Mouse (Mus musculus): ENCODE data around the gene Pik3c2a.
"Not testable (repeated sequence)": the region's sequence is repeated elsewhere in the genome, so short reads cannot be mapped to it uniquely, and the experiment has no call there.

The Pik3c2a gene

DNA sequence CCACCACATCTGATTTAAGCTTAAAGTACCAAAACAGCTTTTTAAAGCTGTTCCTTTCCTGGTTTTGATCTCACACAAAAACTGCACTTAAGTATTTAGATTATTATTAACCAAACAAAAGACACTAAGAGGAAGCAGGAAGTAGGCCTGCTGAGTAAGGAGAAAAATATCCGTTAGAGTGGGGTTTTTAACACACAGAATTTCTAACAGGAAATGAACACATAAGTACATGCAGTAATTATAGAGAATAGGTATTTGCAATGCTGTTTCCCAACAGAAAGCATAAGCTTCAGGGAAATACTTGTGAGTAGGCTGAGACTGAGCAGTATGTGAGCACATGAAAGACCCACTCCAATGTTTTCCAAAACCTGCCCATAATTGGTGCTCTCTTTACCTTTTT is 33.8 kb downstream of the Pik3c2a start:
- DNase-seq (ENCODE audit: extremely low read depth, insufficient read length, low spot score) = no peak

GRCm38 (mm10) chr7:116392329-116392728 is 50.9 kb downstream of the Pik3c2a start:
- no peak for DNase-seq (ENCODE audit: extremely low read depth, insufficient read length, low spot score)

DNA sequence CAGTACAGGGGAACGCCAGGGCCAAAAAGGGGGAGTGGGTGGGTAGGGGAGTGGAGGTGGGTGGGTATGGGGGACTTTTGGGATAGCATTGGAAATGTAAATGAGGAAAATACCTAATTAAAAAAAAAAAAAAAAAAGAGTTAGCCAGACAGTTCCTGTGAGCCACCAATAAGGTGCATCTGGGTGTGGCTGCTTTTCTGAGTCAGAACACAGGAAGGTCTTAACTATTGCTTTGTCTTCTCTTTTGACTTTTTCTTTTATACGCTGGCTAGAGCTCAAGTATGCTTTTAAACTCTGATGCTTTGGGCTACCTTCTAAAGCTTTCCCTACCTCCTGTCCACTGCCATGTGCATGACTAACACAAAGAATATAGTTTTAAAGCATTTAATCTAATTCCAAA is 55.9 kb downstream of the Pik3c2a start:
- DNase-seq (ENCODE audit: extremely low read depth, insufficient read length, low spot score) = not testable (repeated sequence)

DNA sequence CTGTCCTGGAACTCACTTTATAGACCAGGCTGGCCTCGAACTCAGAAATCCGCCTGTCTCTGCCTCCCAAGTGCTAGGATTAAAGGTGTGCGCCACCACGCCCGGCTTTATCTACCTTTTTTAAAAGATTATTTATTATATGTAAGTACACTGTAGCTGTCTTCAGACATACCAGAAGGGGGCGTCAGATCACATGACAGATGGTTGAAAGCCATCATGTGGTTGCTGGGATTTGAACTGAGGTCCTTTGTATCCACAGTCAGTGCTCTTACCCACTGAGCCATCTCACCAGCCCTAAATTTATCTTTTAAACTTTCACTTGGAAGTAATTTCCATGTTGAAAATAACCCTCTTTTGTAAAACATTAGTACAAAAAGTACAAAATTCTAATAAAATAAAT is 64.1 kb downstream of the Pik3c2a start:
- DNase-seq (ENCODE audit: extremely low read depth, insufficient read length, low spot score) = not testable (repeated sequence)

DNA sequence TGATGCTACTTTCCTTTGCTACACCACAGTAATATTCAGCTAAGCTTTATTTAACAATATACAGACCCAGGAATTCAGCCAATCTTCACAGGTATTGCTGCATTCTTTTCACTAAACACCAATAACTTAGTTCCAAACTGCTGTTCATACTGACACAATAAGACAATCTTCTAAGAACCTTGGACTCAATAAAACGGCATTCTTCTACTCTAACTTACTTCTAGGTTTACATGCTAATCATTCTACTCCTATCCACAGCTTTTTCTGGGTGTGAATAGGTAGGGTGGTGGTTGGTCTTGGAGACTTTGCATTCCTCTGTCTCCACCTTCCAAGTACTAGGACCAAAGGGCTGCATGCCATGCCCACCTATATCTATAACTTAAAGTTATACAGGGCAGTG is 69.0 kb downstream of the Pik3c2a start:
- DNase-seq (ENCODE audit: extremely low read depth, insufficient read length, low spot score) = no peak

GRCm38 (mm10) chr7:116336226-116336625 is 107.0 kb downstream of the Pik3c2a start:
- DNase-seq (ENCODE audit: extremely low read depth, insufficient read length, low spot score) = peak; percentile 58

- DNase-seq (ENCODE audit: extremely low read depth, insufficient read length, low spot score) = no peak
These were observed 108.1 kb downstream of the Pik3c2a start for GRCm38 (mm10) chr7:116335133-116335532.

- DNase-seq (ENCODE audit: extremely low read depth, insufficient read length, low spot score) = no peak
These were observed 108.6 kb downstream of the Pik3c2a start for GRCm38 (mm10) chr7:116334669-116335038.

- peak; percentile 92 for DNase-seq (ENCODE audit: extremely low read depth, insufficient read length, low spot score)
These were observed 109.3 kb downstream of the Pik3c2a start, which contains the start of gene Rps13 for GRCm38 (mm10) chr7:116333713-116334668. TSS of gene Rps13 (minus strand) at chr7:116334195.

- no peak for DNase-seq (ENCODE audit: extremely low read depth, insufficient read length, low spot score)
These were observed 112.0 kb downstream of the Pik3c2a start for GRCm38 (mm10) chr7:116331246-116331645.

DNA sequence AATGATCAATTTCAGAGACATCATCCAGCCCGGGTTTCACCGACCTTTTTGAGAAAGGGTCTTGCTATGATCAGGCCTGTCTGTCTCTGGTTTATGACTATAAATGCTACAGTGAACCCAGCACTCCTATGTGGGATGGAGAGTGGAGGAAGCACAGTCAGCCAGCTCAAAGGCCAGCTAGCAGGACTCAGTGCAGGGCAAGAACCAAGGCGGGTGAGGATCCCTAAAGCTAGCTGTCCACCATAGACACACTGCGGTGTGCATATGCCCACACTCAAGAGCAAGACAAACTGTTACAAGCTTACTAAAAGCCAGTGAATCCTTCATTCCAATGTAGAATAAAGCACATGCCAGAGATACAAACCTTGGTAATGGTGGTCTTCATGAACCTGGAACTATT is 113.4 kb downstream of the Pik3c2a start:
- no peak for DNase-seq (ENCODE audit: extremely low read depth, insufficient read length, low spot score)

GRCm38 (mm10) chr7:116328777-116329176 is 114.5 kb downstream of the Pik3c2a start:
- no peak for DNase-seq (ENCODE audit: extremely low read depth, insufficient read length, low spot score)

- no peak for DNase-seq (ENCODE audit: extremely low read depth, insufficient read length, low spot score)
These were observed 115.3 kb downstream of the Pik3c2a start for GRCm38 (mm10) chr7:116327901-116328300.

DNA sequence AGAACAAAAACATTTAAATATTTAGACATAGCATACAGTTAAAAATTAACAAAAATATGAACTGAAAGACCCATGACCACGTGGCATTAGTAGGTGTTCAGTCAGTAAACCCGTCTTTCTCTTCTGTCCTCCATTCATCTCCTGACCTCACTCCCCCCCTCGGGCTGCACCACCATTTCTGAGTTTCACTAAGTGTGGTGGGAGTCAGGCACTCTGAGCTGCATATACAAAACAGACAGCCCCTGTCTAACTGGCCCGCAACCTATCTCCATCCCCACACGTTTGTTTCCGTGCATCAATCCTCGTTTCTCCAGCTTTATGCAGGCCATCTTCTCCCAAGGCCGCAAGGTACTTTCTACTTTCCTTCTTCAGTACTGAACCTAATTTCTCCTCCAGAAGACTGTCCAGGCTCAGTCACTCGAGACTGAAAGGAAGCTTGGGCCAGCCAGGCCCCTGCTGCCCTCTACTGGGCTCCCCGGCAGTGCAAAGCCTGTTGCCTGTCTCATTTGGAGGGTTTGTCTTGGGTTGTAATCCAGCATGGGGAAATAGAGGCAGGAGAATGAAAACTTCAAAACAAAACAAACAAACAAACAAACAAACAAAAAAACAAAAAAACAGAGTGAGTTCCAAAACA is 119.8 kb downstream of the Pik3c2a start:
- DNase-seq (ENCODE audit: extremely low read depth, insufficient read length, low spot score) = peak; percentile 56

DNA sequence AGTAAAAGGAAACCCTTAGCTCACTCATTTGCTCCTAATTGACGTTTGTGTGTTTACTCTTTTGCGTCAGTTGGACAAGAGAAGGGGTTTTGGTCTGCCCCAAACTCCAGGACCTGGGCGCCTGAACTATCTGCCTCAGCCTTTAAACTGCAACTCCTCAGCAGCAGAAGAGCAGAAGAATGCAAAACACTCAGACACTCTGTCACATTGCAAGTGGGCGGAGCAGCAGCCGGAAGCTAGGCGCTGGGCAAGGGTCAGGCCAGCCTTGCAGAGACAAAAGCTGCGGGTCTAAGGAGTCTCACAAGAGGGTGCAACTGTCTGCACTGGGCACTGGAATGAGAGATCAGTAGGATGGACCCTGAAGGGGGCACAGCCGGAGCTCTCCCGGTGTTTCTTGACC is 133.8 kb downstream of the Pik3c2a start:
- no peak for DNase-seq (ENCODE audit: extremely low read depth, insufficient read length, low spot score)

GRCm38 (mm10) chr7:116308632-116308991 is 134.6 kb downstream of the Pik3c2a start:
- no peak for DNase-seq (ENCODE audit: extremely low read depth, insufficient read length, low spot score)

DNA sequence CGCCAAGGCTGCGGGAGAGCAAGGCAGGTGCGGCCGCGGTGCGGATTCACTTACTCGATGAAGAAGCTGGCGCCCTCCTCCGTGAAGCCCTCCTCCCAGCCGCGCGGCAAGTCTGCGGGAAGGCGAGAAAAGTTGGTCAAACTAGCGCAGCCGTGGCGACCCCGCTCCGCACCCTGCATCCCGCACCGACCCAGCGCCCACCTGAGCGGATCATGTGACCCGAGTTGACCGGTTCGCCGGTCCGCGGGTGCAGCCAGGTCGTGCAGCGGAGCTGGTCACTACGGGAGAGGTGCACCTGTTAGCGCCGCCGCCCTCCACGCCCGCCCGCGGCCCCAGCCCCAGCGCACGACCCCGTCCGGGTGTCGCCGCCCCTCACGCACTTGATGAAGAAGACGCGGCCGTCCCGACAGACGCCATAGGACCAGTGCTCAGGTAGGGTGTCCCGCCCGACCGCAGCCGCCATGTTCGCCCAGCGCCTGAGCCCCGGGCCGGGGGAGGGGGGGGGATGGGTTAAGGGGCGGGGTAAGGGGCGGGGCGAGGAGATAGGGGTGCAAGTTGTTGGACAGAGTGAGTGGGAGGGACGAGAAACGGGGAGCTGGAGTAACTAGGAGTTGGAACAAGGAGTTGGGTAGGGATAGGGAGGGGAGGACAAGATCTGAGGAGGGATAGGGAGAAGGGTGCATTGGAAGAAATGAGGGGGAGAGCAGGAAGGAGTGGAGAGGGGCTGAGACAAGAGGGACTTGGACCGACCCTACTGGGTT is 135.2 kb downstream of the Pik3c2a start, which contains the start of gene Plekha7:
Gene Plekha7, minus strand, starts transcription at position 506 of the 761 bp plus-strand sequence.
- no peak for DNase-seq (ENCODE audit: extremely low read depth, insufficient read length, low spot score)

DNA sequence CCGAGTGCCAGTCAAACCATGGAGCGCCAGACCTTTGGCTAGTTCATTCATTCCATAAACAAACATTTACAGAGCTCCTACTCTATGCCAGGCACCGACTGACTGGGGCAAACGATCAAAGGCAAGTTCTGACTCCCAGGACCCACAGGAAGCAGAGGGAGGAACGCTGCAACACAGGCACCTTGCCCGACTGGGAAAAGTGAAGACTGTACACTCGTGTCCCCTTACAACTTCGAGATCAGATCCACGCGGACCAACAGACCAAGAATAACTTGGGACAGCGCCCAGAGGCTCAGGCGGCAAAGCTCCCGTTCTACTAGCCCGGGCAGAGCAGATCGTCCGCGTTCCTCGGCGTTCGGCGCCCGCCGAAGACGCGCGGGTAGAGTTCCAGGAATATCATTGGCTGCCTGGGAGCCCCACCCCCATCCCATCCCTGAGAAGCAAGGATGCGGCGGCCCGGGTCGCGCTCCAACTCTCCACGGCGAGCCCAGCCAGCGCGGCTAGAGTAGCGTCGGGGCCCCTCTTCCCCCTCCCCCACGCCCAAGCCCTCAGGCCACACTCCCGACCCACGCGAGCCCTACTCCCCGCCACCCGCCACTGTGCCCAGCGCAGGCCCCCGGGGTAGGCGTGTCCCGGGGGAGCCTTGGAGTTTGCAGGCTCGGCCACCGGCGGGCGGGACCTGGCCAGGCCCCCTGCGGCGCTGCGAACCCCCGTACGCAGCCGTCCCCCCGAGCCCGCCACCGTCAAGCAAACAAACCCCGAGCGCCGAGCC is 136.0 kb downstream of the Pik3c2a start:
- DNase-seq (ENCODE audit: extremely low read depth, insufficient read length, low spot score) = peak; percentile 75

DNA sequence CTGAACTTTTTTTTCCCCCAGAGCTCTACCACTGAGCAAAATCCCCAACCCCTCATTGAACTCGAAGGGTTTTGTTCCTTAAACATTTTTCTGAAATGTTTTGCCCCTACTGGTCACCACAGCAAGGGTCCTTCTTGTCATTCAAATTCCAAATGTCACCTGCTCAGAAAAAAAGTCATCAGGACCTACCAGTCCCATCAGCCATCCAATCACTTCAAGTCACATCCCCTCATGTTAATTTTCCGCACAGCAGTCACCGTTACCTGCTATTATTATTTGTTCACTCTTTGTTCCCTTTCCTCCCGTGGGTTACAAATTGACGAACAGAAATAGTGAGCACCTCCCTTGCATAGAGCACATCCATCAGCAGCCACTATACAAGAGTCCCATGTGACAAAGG is 136.6 kb downstream of the Pik3c2a start:
- DNase-seq (ENCODE audit: extremely low read depth, insufficient read length, low spot score) = no peak

DNA sequence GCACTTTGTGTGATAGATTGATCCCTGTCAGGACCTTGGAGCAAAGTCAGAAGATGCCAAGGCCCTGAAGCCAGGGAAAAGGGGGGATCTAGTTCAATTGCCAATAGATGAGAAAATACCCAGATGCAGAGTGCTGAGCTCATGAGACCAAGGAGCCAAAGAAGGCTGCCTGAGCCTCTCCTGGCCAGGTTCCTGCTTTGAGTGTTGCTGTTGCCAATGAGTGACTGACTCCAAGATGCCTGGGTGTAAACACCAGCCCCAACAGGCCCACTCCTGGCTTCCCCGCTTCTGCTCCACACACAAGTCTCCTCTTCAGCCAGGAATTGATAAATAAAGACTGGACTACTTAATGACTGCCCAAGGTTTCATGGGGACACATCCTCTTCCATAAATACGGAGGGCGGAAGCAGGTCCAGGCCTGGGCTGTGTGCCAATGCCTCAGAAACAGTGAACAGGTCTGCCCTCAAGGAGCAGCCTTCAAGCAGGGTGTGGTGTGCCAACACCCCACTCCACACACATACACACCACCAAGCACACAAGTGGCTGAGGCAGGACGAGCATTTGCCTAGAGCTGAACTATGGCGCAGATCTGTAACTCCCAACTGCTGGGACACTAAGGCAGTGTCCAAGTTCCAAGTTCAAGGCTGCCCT is 141.5 kb downstream of the Pik3c2a start:
- DNase-seq (ENCODE audit: extremely low read depth, insufficient read length, low spot score) = no peak
